Mouse (Mus musculus) heart, postnatal 36 days (tissue): ENCODE measurements around the gene Krt87. TPM values are rescaled to one million over a fixed set of nuclear protein-coding genes. Genes with fewer than 3 reads are reported as not detected.
A peak's percentile ranks its signal among the peaks of the same experiment; 100 is the strongest.

Source experiments
- DNase-seq, 2 experiments: peaks; one replicate each; pipeline ENCODE4 v3.0.0; 2021 to 2022
- intact Hi-C: fragments of 180-260 bp; cut with DNase I; formaldehyde crosslinking; loops from one replicate; pipeline ENCODE4 v1.15.1; 2025
- total RNA-seq, 2 experiments: library from RNA; stranded (reverse); gene quantifications; 2 replicates each; pipeline ENCODE4 v1.2.3; 2021

Krt87 gene
- total RNA-seq, result not detected

DNA sequence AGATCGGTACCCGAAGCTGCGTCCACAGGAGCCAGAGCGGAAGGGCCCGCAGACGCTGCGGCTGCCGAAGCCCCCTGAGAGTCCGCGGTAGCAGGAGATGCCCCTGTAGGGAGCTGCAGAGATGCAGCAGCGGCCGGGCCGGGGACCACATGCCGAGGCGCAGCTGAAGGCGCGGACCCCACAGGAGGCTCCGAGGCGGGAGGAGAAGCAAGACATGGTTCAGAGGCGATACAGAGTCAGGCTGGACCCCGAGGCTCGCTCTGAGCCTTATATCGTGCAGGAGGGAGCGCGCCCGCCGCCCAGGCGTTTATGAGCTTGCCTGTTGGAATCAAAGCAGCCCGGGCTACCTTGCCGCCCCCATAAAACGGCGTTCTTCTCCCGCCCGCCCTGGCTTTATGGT lies at the start of gene Krt87:
TSS of gene Krt87 (minus strand) at position 250 of the 400 bp plus-strand sequence.
- DNase-seq, result no peak
- intact Hi-C loops, result no loop called here

DNA sequence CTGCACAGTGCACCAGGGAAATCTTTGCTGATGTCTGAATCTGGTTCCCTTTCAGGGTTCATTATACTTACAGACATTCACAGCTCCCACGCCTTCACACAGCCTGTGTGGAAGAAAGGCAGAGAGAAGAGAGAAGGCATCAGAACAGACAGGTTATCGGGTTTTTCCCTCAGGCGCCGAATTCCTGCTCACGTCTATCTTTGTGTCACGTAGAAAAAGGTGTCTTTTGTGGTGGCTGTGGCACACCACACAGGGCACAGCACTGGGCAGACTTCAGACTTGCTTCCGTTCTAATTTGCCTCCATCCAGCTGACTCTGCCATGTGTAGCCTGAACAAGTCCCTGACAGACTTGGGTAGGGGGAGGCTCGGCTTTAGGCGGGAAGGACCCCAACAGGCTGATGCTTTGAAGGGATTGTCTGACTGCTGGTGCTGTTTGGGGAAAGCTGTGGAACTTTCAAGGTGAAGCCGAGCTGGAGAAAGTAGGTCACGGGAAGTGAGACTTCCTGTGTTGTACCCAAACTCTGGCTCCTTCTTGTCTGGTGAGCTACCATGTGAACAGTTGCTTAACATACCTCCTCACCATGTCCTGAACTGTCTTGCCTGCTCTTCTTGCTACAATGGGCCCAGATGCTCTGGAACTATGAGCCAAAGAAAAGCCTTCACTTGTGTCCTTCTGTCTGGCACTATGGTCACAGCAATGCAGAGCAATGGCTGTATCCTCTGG lies 47.5 kb upstream of the Krt87 start:
- DNase-seq, result no peak
- intact Hi-C loops, result no loop called here

DNA sequence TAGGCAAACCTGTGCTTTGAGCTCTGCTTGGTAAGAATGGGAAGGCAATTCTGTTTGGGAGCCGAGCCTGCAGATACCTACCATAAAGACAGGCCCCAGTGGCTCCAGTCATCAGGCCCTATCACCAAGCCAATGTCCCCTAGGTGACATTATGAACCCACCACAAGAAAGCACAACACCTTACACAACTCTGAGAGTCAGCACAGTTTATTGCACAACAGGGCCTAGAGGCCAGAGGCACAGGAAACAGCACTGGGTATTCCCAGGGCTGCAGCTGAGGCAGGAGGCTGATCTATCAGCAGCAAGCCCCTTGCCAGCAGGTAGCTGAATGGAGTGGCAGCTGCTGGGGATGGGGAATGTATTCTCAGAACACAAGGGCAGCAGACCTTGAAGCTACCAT lies 46.3 kb upstream of the Krt87 start:
- intact Hi-C loops, result no loop called here
- no peak for DNase-seq

DNA sequence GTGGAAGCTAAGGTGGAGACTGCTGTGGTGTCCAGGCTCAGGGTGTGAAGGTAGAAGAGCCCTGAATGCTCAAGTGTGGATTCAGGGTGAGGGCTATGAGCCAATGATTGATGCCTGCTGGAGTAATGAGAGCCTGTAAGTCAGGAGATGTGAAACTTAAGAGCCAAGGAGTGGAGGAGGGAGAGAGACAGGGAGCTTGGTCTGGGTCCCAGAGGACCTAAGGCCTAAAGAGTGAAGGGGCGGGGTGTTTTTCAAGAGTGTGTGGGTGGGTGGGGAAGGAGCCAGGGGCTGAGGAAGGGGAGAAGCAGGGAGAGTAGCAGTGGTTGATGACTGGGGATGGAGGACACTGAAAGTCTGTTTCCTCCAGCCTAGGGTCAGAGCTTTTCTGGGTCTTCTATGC lies 45.0 kb upstream of the Krt87 start:
- no peak for DNase-seq
- intact Hi-C loops, result no loop called here

GRCm38 (mm10) chr15:101482056-101482455 lies 43.5 kb upstream of the Krt87 start:
- intact Hi-C loops, result no loop called here
- DNase-seq, result no peak

- intact Hi-C loops, result no loop called here
- DNase-seq, result no peak
These were observed 41.1 kb upstream of the Krt87 start for GRCm38 (mm10) chr15:101479666-101480060.

GRCm38 (mm10) chr15:101479007-101479665 lies 40.5 kb upstream of the Krt87 start:
- DNase-seq, result peak; percentile 17 to 38
- intact Hi-C loops, result no loop called here

GRCm38 (mm10) chr15:101472952-101473528 lies 34.4 kb upstream of the Krt87 start, which contains the start of gene Krt86:
Gene Krt86 (plus strand): TSS chr15:101473478.
- intact Hi-C loops, result no loop called here
- peak in 1 of 2 experiments; percentile 14 for DNase-seq

DNA sequence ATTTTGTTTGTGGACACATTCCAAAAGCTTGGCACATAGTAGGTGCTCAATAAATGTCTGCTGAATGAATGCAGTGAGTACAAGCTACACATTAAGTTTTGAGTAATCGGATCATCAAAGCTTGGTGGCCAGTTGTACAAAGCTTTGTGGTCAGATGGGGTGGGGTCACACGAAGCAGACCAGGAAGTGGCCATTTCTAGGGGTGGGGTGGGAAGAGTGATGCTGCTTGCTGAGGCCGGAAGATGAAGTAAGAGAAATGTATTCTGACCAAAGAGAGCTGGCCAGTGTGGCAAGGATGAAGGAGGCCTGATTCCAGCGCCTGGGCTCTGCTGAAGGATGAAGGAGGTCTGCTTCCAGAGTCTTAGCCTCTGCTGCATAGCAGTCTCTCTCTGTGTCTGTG lies 30.5 kb upstream of the Krt87 start:
- no peak for DNase-seq
- intact Hi-C loops, result no loop called here

DNA sequence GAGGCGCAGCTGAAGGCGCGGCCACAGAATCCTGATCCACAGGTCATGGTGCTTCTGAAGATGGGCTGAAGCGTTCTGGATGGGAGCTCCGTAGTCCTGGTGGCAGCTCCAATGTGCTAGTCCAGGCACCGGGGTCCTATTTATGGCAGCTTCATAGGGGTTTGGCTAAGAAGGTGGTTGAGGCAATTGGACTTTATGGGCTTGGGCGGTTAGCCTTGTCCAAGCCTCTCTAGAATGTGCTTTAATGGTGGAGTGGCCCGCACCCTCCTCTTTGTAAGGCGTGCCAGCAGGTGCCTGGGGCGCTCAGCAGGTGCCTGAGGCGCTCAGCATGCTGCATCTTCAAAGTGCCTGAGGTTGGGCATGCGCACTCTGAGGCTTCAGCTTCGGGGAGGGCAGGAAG lies 25.0 kb upstream of the Krt87 start, which contains the start of gene Krt81:
TSS of gene Krt81 (minus strand) at position 101 of the 400 bp plus-strand sequence.
- DNase-seq, result no peak
- intact Hi-C loops, result no loop called here

DNA sequence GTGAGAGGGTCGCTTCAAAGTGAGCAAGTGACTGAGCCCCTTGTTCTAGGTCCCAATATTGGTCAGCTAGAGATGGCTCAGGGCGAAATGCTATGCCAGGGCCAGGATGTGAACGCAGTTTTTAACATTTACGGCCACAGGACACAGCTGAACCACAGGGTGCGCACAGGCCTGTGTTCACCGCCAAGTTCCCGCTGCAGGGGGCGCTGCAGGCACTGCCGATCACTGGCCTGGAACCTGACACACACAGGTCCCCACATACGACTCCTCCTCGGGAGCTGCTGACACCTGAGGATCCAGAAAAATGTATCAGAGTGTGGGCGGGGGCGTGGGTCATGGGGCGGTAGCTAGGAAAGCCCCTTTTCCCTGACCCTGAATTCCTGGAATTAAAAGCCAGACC lies 20.7 kb upstream of the Krt87 start:
- DNase-seq, result no peak
- intact Hi-C loops, result no loop called here

DNA sequence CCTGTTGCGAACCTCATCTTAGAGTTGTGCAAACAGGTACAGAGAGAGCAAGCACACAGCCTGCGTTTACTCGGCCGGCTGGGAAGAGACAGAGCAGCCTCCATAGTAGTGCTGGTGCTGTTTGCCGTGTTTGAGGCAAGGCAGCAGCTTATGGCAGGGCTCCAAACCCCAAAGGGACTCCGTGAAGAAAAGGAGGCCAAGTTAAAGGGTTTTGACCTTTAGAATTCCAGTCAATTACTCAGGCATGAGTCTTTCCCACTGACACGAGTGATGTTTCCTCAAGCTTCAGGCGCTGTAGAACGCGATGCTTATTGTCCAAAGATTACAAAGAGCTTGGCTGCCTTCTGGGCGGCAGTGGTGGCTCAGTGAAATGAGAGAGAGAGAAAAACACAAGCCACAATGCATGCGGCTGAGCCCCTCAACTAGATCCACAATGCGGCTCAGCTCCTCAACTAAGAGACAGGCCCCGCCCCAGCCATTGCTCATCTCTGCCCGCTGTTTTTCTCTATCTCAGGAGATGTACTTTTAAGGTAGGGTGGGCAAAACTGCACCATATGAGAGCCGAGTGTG lies 19.8 kb upstream of the Krt87 start:
- DNase-seq, result peak; percentile 12 to 14
- intact Hi-C loops, result no loop called here

DNA sequence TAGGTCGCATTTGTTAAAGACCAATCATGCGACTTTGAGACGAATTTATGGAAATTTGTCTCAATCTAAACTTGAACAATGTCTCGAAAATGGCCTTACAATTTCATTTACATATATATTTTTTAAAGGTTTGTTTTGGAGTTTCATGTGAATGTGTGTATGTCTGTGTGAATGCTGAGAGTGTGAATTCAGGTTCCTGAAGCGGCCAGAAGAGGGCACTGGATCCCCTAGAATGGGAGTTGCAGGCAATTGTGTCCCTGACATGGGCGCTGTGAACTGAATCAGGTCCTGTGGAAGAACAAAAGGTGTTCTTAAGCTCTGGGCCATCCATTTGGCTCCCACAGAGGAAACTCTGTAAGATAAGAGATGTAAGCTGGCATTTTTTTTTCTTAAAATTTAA lies 17.3 kb upstream of the Krt87 start:
- intact Hi-C loops, result no loop called here
- DNase-seq, result no peak

GRCm38 (mm10) chr15:101455292-101455691 lies 16.7 kb upstream of the Krt87 start:
- DNase-seq, result no peak
- intact Hi-C loops, result no loop called here

- intact Hi-C loops, result no loop called here
- DNase-seq, result no peak
These were observed 16.2 kb upstream of the Krt87 start for GRCm38 (mm10) chr15:101454774-101455173.

DNA sequence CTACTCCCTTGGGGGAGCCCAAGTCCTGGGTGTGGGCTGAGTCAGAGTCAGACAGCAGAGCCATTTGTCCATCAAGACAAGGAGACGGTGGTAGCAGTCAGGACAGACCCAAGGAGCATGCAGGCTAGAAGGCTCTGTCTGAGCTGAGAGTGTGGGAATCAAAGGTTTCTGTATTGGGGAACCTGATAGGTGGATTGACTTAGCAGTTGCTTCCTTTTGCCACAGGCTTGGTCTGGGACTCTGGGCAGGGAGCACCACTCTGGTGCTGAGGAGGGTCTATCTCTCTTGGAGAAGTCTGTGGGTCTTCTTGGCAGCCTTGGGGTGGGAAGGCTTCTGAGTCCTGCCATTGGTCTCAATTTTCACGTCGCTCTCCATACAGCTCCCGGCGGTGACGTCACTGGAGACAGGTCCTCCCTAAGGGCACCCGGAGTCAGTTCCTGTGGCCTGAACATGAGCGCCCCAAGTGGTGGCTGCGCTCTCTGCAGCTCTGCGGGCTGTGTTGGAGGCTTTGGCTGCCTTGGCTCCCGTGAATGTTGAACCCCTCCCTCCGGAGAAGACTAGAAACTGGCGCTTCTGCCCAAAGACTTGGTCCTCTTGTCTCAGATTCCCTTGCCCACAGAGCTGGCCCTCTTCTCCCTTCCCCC lies 14.6 kb upstream of the Krt87 start:
- intact Hi-C loops, result loop anchor here (2.0 kb wide), 1 partner anchor 112 kb away; no protein-coding TSS in a partner anchor
- peak; percentile 73 to 84 for DNase-seq

GRCm38 (mm10) chr15:101447444-101447843 lies 8.8 kb upstream of the Krt87 start, which contains the start of gene Krt88:
Gene Krt88 (plus strand): TSS chr15:101447744.
- no peak for DNase-seq
- intact Hi-C loops, result no loop called here

DNA sequence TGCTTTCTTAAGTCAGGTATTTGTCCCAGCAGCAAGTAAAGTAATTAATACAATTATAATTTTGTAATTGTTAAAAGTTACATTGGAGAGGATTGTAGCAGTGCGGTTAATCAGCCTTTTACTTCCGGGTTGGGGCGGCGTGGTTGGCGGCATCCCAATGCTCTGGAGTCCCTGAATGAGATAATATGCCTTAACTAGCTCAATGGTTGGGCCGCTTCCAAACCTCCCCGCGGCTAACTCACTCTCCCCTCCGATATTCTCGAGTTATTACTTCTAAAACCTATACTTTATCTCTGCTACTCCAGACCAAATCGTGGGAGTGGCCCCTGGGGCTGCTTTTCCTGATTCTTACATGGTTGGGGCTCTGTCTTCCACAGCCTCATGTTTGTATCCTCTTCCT lies 8.0 kb upstream of the Krt87 start:
- intact Hi-C loops, result no loop called here
- DNase-seq, result peak; percentile 23 to 33

DNA sequence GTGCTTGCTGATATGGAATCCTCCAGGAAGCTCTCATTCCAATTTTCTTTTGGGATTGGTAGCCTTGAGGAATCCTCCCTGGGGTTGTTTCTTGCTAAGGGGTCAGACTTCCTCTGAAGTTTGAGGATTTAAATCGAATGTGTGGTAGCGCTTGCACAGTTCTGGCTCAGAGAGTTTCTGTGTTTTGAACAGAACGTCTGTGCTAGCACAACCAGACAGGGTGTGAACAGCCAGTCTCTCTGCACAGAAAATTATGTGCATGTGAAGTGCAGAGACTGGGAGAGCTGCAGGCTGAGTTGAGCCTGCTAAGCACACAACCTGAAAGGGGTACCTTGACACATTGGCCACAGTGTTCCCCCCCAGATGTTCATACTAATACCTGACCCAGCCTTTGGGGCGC lies 2.2 kb upstream of the Krt87 start:
- no peak for DNase-seq

DNA sequence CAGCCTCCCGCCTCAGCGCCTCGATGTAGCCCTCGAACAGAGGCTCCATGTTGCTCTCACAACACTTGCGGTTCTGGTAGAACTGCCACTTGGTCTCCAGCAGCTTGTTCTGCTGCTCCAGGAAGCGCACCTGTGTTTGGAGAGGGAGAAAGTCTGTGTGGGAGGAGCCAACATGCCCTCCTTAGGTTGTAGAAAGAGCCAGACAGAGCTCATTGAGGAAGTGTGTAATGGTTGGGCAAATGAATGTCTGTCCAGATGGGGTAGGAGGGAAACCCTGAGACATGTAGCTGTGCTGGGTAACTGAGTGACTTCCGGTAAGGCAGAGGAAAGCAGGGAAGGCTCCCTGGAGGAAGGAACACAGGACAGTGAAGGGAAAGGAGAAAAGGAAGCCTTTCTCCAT lies 2.0 kb downstream of the Krt87 start:
- DNase-seq, result no peak
- intact Hi-C loops, result no loop called here

More for the DNA sequence above, 2.2 kb upstream of the Krt87 start:
- intact Hi-C loops, result no loop called here

- DNase-seq, result no peak
- intact Hi-C loops, result no loop called here
These were observed 13.7 kb downstream of the Krt87 start for GRCm38 (mm10) chr15:101424914-101425313.
